Mouse (Mus musculus) adrenal gland (tissue): Measurements from ENCODE around the gene Fgfr2.

ENCODE experiments used
- intact Hi-C: fragments of 180-260 bp; cut with DNase I; formaldehyde crosslinking; loops from one replicate; pipeline ENCODE4 v1.15.1; 2025

Gene Fgfr2

GRCm38 (mm10) chr7:130324716-130325401 is 2798.3 kb downstream of the Fgfr2 start:
- intact Hi-C loops: no loop called here

GRCm38 (mm10) chr7:130323766-130324165 is 2799.4 kb downstream of the Fgfr2 start:
- intact Hi-C loops: no loop called here

- intact Hi-C loops: no loop called here
Measured at GRCm38 (mm10) chr7:130319799-130320556, 2803.2 kb downstream of the Fgfr2 start.

- intact Hi-C loops: no loop called here
Measured at GRCm38 (mm10) chr7:130316294-130316693, 2806.9 kb downstream of the Fgfr2 start.

- intact Hi-C loops: no loop called here
Measured at GRCm38 (mm10) chr7:130315221-130315620, 2807.9 kb downstream of the Fgfr2 start.

- intact Hi-C loops: no loop called here
Measured at GRCm38 (mm10) chr7:130314658-130315057, 2808.5 kb downstream of the Fgfr2 start.

GRCm38 (mm10) chr7:130311362-130311761 is 2811.8 kb downstream of the Fgfr2 start:
- intact Hi-C loops: no loop called here

- intact Hi-C loops: no loop called here
Measured at GRCm38 (mm10) chr7:130309180-130309579, 2814.0 kb downstream of the Fgfr2 start.

GRCm38 (mm10) chr7:130307036-130307435 is 2816.1 kb downstream of the Fgfr2 start:
- intact Hi-C loops: no loop called here

- intact Hi-C loops: no loop called here
Measured at GRCm38 (mm10) chr7:130304642-130305041, 2818.5 kb downstream of the Fgfr2 start.

- intact Hi-C loops: no loop called here
Measured at GRCm38 (mm10) chr7:130303464-130303863, 2819.7 kb downstream of the Fgfr2 start.

- intact Hi-C loops: no loop called here
Measured at GRCm38 (mm10) chr7:130300606-130301005, 2822.5 kb downstream of the Fgfr2 start.

GRCm38 (mm10) chr7:130298926-130299594 is 2824.1 kb downstream of the Fgfr2 start:
- intact Hi-C loops: no loop called here

GRCm38 (mm10) chr7:130291179-130291578 is 2832.0 kb downstream of the Fgfr2 start:
- intact Hi-C loops: no loop called here

- intact Hi-C loops: no loop called here
Measured at GRCm38 (mm10) chr7:130289428-130289790, 2833.7 kb downstream of the Fgfr2 start.

- intact Hi-C loops: no loop called here
Measured at GRCm38 (mm10) chr7:130288719-130289427, 2834.3 kb downstream of the Fgfr2 start.

- intact Hi-C loops: no loop called here
Measured at GRCm38 (mm10) chr7:130288248-130288647, 2834.9 kb downstream of the Fgfr2 start.

- intact Hi-C loops: loop anchor here (5.0 to 10.0 kb wide), 2 partner anchors 198 to 524 kb away; no protein-coding TSS in a partner anchor
Measured at GRCm38 (mm10) chr7:130278738-130279705, 2844.1 kb downstream of the Fgfr2 start.

- intact Hi-C loops: loop anchor here (5.0 to 10.0 kb wide), 2 partner anchors 199 to 523 kb away; no protein-coding TSS in a partner anchor
Measured at GRCm38 (mm10) chr7:130278000-130278737, 2845.0 kb downstream of the Fgfr2 start.
